16 mouse cellular contexts compared by ENCODE assay signal in the genomic region with DNA sequence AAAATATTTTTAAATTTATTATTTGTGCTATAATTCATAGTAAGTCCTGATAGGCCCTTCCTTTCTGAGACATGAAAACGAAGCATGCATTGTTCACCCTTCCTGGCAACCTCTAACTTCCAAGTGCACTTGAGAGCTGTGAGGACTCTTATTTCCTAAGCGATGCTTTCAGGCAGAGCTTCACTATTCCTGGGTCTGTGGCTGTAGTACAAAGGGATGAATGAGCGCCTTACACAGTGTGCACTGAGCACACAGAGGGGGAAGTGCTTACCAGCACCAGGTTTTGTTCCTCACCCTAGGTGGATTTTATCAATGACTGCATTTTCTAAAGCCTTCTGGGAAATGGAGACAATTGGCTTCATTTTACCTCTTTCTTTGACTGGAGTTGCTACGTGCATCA.
DNase-seq lines count a peak whose midpoint lies in the region; ATAC-seq and TF ChIP-seq lines count a peak whose summit lies in the region.
"Had no signal": no experiment of that assay in that cellular context is flagged by ENCODE, and none has a peak within 500 bp of the region (broad histone marks: within the 10 kb centered on the region; RNA-seq: fewer than 3 reads in every experiment).

No protein-coding gene starts in this region.

- H3K27ac ChIP-seq in kidney, adult 2 months (ENCODE audit: insufficient read depth, low read depth, low read length), result no peak overlapping the region
- peak overlapping the region; percentile 27; the same call in 1 of the 2 replicates for H3K27ac ChIP-seq in forebrain, embryonic 14.5 days (ENCODE audit: low read depth, low read length)
- no peak overlapping the region for H3K27ac ChIP-seq in midbrain, embryonic 11.5 days (ENCODE audit: low read depth, low read length)
- H3K27ac ChIP-seq in liver, embryonic 12.5 days, result no peak overlapping the region
- H3K27ac ChIP-seq: heart, embryonic 13.5 days; intestine, embryonic 15.5 days; limb, embryonic 12.5 days had no signal

- no peaks in the 10 kb centered on the region for H3K9me3 ChIP-seq in forebrain, embryonic 14.5 days (replicated peaks; ENCODE audit: control insufficient read depth, low read length)
- H3K9me3 ChIP-seq in midbrain, embryonic 11.5 days (ENCODE audit: control insufficient read depth, low read length), result no peaks in the 10 kb centered on the region
- no peaks in the 10 kb centered on the region for H3K9me3 ChIP-seq in liver, embryonic 12.5 days (replicated peaks)
- H3K9me3 ChIP-seq: intestine, embryonic 15.5 days had no signal

- no peaks in the 10 kb centered on the region for H3K36me3 ChIP-seq in kidney, adult 2 months (ENCODE audit: control insufficient read depth, insufficient read depth, low read length)
- H3K36me3 ChIP-seq in forebrain, embryonic 14.5 days (ENCODE audit: control insufficient read depth, insufficient read depth, low read length), result no peaks in the 10 kb centered on the region
- no peaks in the 10 kb centered on the region for H3K36me3 ChIP-seq in midbrain, embryonic 11.5 days (ENCODE audit: control insufficient read depth, insufficient read depth, low read length)
- H3K36me3 ChIP-seq in liver, embryonic 12.5 days, result no peaks in the 10 kb centered on the region
- H3K36me3 ChIP-seq: heart, embryonic 13.5 days; intestine, embryonic 15.5 days; limb, embryonic 12.5 days had no signal

- H3K4me2 ChIP-seq in forebrain, embryonic 14.5 days (ENCODE audit: low read length), result no peak overlapping the region
- H3K4me2 ChIP-seq in midbrain, embryonic 11.5 days, result no peak overlapping the region
- no peak overlapping the region for H3K4me2 ChIP-seq in liver, embryonic 12.5 days
- H3K4me2 ChIP-seq: heart, embryonic 13.5 days; intestine, embryonic 15.5 days; limb, embryonic 12.5 days had no signal

- no peak for TF ChIP-seq POLR2A in kidney, adult 2 months (IDR thresholded peaks at IDR 0.05; ENCODE audit: low read depth, low read length)

- peak; percentile 94 for ATAC-seq in forebrain, embryonic 14.5 days
- ATAC-seq in midbrain, embryonic 11.5 days (ENCODE audit: low FRiP score), result peak; percentile 91
- ATAC-seq in liver, embryonic 12.5 days, result no peak
- ATAC-seq: intestine, embryonic 15.5 days had no signal

- TF ChIP-seq CTCF in kidney, adult 2 months (conservative IDR thresholded peaks at IDR 0.05; ENCODE audit: insufficient read depth, insufficient read length, low read depth, low read length), result no peak

- no peak overlapping the region for H3K9ac ChIP-seq in forebrain, embryonic 14.5 days (ENCODE audit: low read length)
- no peak overlapping the region for H3K9ac ChIP-seq in midbrain, embryonic 11.5 days (ENCODE audit: low read length)
- H3K9ac ChIP-seq in liver, embryonic 12.5 days, result no peak overlapping the region
- H3K9ac ChIP-seq: heart, embryonic 13.5 days; intestine, embryonic 15.5 days; limb, embryonic 12.5 days had no signal

- no peak overlapping the region for H3K4me3 ChIP-seq in kidney, adult 2 months (ENCODE audit: insufficient read depth, low read depth, low read length)
- H3K4me3 ChIP-seq in forebrain, embryonic 14.5 days (ENCODE audit: low read depth, low read length), result no peak overlapping the region
- no peak overlapping the region for H3K4me3 ChIP-seq in midbrain, embryonic 11.5 days (ENCODE audit: low read depth, low read length)
- no peak overlapping the region for H3K4me3 ChIP-seq in liver, embryonic 12.5 days
- H3K4me3 ChIP-seq: heart, embryonic 13.5 days; intestine, embryonic 15.5 days; limb, embryonic 12.5 days had no signal

- no peaks in the 10 kb centered on the region for H3K27me3 ChIP-seq in kidney, adult 2 months (replicated peaks; ENCODE audit: control insufficient read depth, insufficient read depth, low read length)
- H3K27me3 ChIP-seq in forebrain, embryonic 14.5 days (replicated peaks; ENCODE audit: control insufficient read depth, insufficient read depth, low read length), result no peaks in the 10 kb centered on the region
- H3K27me3 ChIP-seq in midbrain, embryonic 11.5 days (ENCODE audit: control insufficient read depth, insufficient read depth, low read length), result no peaks in the 10 kb centered on the region
- H3K27me3 ChIP-seq in liver, embryonic 12.5 days (replicated peaks), result no peaks in the 10 kb centered on the region
- H3K27me3 ChIP-seq: heart, embryonic 13.5 days; intestine, embryonic 15.5 days; limb, embryonic 12.5 days had no signal

- DNase-seq in kidney, adult 2 months, result peak; percentile 36
- no peak for DNase-seq in kidney, postnatal 25 days
- DNase-seq in embryo, embryonic 10.5 days (ENCODE audit: low spot score), result peak; percentile 66
- peak; percentile 81 for DNase-seq in forebrain, embryonic 14.5 days (ENCODE audit: low spot score)
- DNase-seq in midbrain, embryonic 11.5 days (ENCODE audit: low spot score, missing footprints), result peak; percentile 89
- DNase-seq in layer of hippocampus, adult 9-11 months, result no peak
- no peak for DNase-seq in adrenal gland, adult 8-10 months
- DNase-seq: cerebellum, postnatal 36 days; gastrocnemius, postnatal 25 days; lung, adult 2 months; right cerebral cortex, adult 18-20 months; thymus, postnatal 36 days had no signal

- no peaks in the 10 kb centered on the region for H3K4me1 ChIP-seq in kidney, adult 2 months (ENCODE audit: control insufficient read depth, insufficient read depth, low read length)
- peaks cover 3% of the 10 kb centered on the region; the same call in 1 of the 2 replicates for H3K4me1 ChIP-seq in forebrain, embryonic 14.5 days (ENCODE audit: control insufficient read depth, insufficient read depth, low read length)
- H3K4me1 ChIP-seq in midbrain, embryonic 11.5 days (ENCODE audit: control insufficient read depth, insufficient read depth, low read length), result peaks cover 6% of the 10 kb centered on the region; the same call in 1 of the 2 replicates
- no peaks in the 10 kb centered on the region for H3K4me1 ChIP-seq in liver, embryonic 12.5 days
- H3K4me1 ChIP-seq: heart, embryonic 13.5 days; intestine, embryonic 15.5 days; limb, embryonic 12.5 days had no signal

- 71% methylated on average over 4 of the region's 4 CpGs for WGBS in kidney, adult 2 months
- WGBS in forebrain, embryonic 14.5 days, result 1% methylated on average over 4 of the region's 4 CpGs
- 11% methylated on average over 4 of the region's 4 CpGs for WGBS in midbrain, embryonic 11.5 days
- WGBS in liver, embryonic 12.5 days (ENCODE audit: insufficient replicate concordance), result 78% methylated on average over 4 of the region's 4 CpGs

Comparison
In these comparisons a context has a peak if more than half of its experiments do, and no peak if none do; other contexts are left out.
1. DNase-seq: peak in kidney, adult 2 months (single experiment), embryo, embryonic 10.5 days (single experiment), forebrain, embryonic 14.5 days (single experiment) and midbrain, embryonic 11.5 days (single experiment); none in kidney, postnatal 25 days (0 of 2), layer of hippocampus, adult 9-11 months (single experiment) and adrenal gland, adult 8-10 months (single experiment).